Mouse (Mus musculus) limb, embryonic 12.5 days (tissue): ENCODE measurements around the gene Rnf216. TPM values are rescaled to one million over a fixed set of nuclear protein-coding genes. Genes with fewer than 3 reads are reported as not detected.

Source experiments
- ATAC-seq: fragments of 200-750 bp; cut with Nextera tagmentation; 2 replicates; pipeline ENCODE4 v1.8.0; 2017; ENCODE audit warnings: low read depth, moderate TSS enrichment; ENCODE audit not compliant: insufficient number of reproducible peaks, insufficient read depth, low FRiP score, low TSS enrichment
- H3K27ac ChIP-seq: fragments of 300-500 bp; sonication (generic); 2 replicates; pipeline ENCODE4 v1.5.1; 2016; ENCODE audit warnings: mild to moderate bottlenecking, moderate library complexity
- H3K27me3 ChIP-seq: fragments of 300-500 bp; sonication (generic); 2 replicates; pipeline ENCODE4 v1.6.1; 2016; ENCODE audit warnings: mild to moderate bottlenecking, moderate library complexity
- H3K36me3 ChIP-seq: fragments of 300-500 bp; sonication (generic); 2 replicates; pipeline ENCODE4 v1.6.1; 2016; ENCODE audit warnings: mild to moderate bottlenecking, moderate library complexity
- H3K4me1 ChIP-seq: fragments of 300-500 bp; sonication (generic); replicated peaks from 2 replicates; pipeline ENCODE4 v1.6.1; 2016
- H3K4me2 ChIP-seq: fragments of 300-500 bp; sonication (generic); 2 replicates; pipeline ENCODE4 v1.6.1; 2016; ENCODE audit warnings: mild to moderate bottlenecking, moderate library complexity
- H3K4me3 ChIP-seq: fragments of 300-500 bp; sonication (generic); replicated peaks from 2 replicates; pipeline ENCODE4 v1.5.1; 2016; ENCODE audit warnings: mild to moderate bottlenecking
- H3K9ac ChIP-seq: fragments of 300-500 bp; sonication (generic); replicated peaks from 2 replicates; pipeline ENCODE4 v1.6.1; 2016; ENCODE audit warnings: mild to moderate bottlenecking, moderate library complexity
- H3K9me3 ChIP-seq: fragments of 300-500 bp; sonication (generic); 2 replicates; pipeline ENCODE4 v1.6.1; 2016; ENCODE audit warnings: mild to moderate bottlenecking, moderate library complexity
- WGBS: fragments of 180-500 bp; shearing (Covaris S2); methylation state at CpG from one replicate; pipeline ENCODE4 v1.1.7; 2016; 5-methylcytosine and 5-hydroxymethylcytosine counted together
- polyA plus RNA-seq: library from polyadenylated mRNA; unstranded; fragments of >200 nt; fragmentation: Nextera tagmentation; extraction: Ambion mirVana; gene quantifications from 2 replicates; pipeline ENCODE4 v1.2.1, GENCODE M21; 2016

Rnf216 gene
- polyA plus RNA-seq, 1 experiment from 2014 or later: 60.1 TPM

- H3K9me3 ChIP-seq: no peaks in the 10 kb centered on the region
- peak; percentile 64 for ATAC-seq
- no peaks in the 10 kb centered on the region for H3K27me3 ChIP-seq
- 7% methylated on average over 44 of the region's 44 CpGs for WGBS
- peak within 1 kb of the TSS; percentile 98 for H3K4me2 ChIP-seq
- peaks cover 26% of the 10 kb centered on the region for H3K4me1 ChIP-seq
- peaks cover 13% of the 10 kb centered on the region for H3K36me3 ChIP-seq
- H3K4me3 ChIP-seq: peak within 1 kb of the TSS; percentile 99
- peak within 1 kb of the TSS; percentile 98 for H3K27ac ChIP-seq
- H3K9ac ChIP-seq: peak within 1 kb of the TSS; percentile 100
These were observed 152.9 kb downstream of the Rnf216 start, which contains the start of gene Fscn1 for GRCm38 (mm10) chr5:142959576-142960556. Gene Fscn1 (plus strand): TSS chr5:142960343.

DNA sequence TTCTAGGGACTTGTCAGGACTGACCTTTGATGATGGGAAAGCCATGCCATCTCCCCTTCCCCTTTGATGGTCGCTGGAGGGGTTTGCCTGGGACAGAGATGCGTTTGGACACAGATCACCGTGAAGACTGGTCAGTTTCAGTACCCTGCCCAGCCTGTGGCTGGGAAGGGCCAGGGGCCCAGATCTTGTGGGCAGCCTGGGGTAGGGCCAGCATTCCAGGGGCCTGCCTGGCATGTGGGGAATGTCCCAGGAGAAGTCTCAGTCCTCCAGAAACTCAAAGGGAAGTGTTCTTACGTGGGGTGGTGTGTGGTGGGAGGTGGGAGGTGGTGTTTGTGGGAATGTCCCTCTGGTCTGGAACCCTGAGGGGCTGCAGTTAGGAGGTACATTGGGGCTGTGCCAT, 153.6 kb downstream of the Rnf216 start:
- Histone ChIP-seq H3K4me1 (peaks cover 18% of the 10 kb centered on the region), H3K27me3 (no peaks in the 10 kb centered on the region), H3K9ac (no peak overlapping the region), H3K4me3 (no peak overlapping the region), H3K36me3 (peaks cover 5% of the 10 kb centered on the region), H3K9me3 (no peaks in the 10 kb centered on the region), H3K27ac (no peak overlapping the region), H3K4me2 (no peak overlapping the region)
- 55% methylated on average over 4 of the region's 4 CpGs for WGBS
- ATAC-seq: no peak

GRCm38 (mm10) chr5:142958464-142958863, 154.3 kb downstream of the Rnf216 start:
- H3K36me3 ChIP-seq: no peaks in the 10 kb centered on the region
- ATAC-seq: no peak
- H3K4me3 ChIP-seq: no peak overlapping the region
- H3K9ac ChIP-seq: no peak overlapping the region
- H3K27me3 ChIP-seq: no peaks in the 10 kb centered on the region
- peaks cover 12% of the 10 kb centered on the region for H3K4me1 ChIP-seq
- H3K4me2 ChIP-seq: no peak overlapping the region
- H3K27ac ChIP-seq: no peak overlapping the region
- H3K9me3 ChIP-seq: no peaks in the 10 kb centered on the region
- WGBS: 89% methylated on average over 14 of the region's 14 CpGs

- H3K4me1 ChIP-seq: peaks cover 7% of the 10 kb centered on the region
- H3K36me3 ChIP-seq: no peaks in the 10 kb centered on the region
- H3K27me3 ChIP-seq: no peaks in the 10 kb centered on the region
- ATAC-seq: no peak
- H3K4me2 ChIP-seq: no peak overlapping the region
- 65% methylated on average over 6 of the region's 6 CpGs for WGBS
- no peaks in the 10 kb centered on the region for H3K9me3 ChIP-seq
- no peak overlapping the region for H3K27ac ChIP-seq
- no peak overlapping the region for H3K4me3 ChIP-seq
- H3K9ac ChIP-seq: no peak overlapping the region
These were observed 155.7 kb downstream of the Rnf216 start for GRCm38 (mm10) chr5:142956956-142957703.

DNA sequence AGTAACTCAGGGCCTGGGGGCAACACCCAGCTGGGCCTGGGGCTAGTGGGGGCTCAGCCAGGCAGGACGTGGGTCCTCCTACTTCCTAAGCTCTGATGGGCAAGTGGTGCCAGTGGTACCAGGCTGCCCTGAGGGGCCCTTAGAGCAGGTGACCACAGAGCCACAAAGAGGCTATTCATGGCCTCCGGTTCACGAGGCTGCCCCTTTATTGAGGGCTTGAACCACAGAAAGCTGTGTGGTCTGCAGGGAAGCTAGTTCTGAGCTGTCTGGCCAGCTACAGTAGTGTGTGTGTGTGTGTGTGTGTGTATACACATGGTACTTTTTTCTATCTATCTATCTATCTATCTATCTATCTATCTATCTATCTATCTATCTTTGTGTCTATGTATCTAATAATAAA, 159.2 kb downstream of the Rnf216 start:
- Histone ChIP-seq H3K27me3 (no peaks in the 10 kb centered on the region), H3K4me2 (no peak overlapping the region), H3K4me1 (no peaks in the 10 kb centered on the region), H3K27ac (peak overlapping the region; percentile 8; the same call in 1 of the 2 replicates), H3K36me3 (no peaks in the 10 kb centered on the region), H3K9me3 (no peaks in the 10 kb centered on the region), H3K4me3 (no peak overlapping the region), H3K9ac (no peak overlapping the region)
- 75% methylated on average over 3 of the region's 3 CpGs for WGBS
- ATAC-seq: no peak

GRCm38 (mm10) chr5:142950405-142950804, 162.4 kb downstream of the Rnf216 start:
- Histone ChIP-seq H3K4me2 (no peak overlapping the region), H3K9me3 (no peaks in the 10 kb centered on the region), H3K9ac (no peak overlapping the region), H3K4me3 (no peak overlapping the region), H3K27me3 (no peaks in the 10 kb centered on the region), H3K27ac (no peak overlapping the region), H3K36me3 (no peaks in the 10 kb centered on the region), H3K4me1 (no peaks in the 10 kb centered on the region)
- WGBS: 87% methylated on average over 6 of the region's 6 CpGs
- no peak for ATAC-seq

DNA sequence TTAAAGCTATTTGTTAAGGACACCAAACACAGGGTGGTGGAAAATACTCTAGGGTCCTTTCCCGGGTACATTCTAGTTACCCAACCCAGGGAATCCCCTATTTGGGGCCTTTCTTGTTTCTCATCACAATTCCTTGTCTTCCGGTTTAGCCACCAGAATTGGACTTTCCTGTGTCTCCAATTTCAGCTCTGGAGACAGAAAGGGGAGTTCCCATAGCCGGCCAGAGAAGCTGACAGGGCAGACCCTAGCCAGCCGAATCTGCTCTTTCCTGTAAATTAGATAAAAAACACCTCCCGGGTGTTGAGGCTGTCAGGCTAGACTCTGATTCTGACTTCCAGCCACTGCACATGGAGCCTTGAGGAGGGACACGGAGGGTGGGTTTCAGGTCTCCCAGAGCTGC, 163.2 kb downstream of the Rnf216 start:
- WGBS: 36% methylated on average over 6 of the region's 6 CpGs
- Histone ChIP-seq H3K36me3 (no peaks in the 10 kb centered on the region), H3K4me2 (no peak overlapping the region), H3K27me3 (no peaks in the 10 kb centered on the region), H3K4me1 (no peaks in the 10 kb centered on the region), H3K4me3 (no peak overlapping the region), H3K9me3 (no peaks in the 10 kb centered on the region), H3K27ac (no peak overlapping the region), H3K9ac (no peak overlapping the region)
- no peak for ATAC-seq

DNA sequence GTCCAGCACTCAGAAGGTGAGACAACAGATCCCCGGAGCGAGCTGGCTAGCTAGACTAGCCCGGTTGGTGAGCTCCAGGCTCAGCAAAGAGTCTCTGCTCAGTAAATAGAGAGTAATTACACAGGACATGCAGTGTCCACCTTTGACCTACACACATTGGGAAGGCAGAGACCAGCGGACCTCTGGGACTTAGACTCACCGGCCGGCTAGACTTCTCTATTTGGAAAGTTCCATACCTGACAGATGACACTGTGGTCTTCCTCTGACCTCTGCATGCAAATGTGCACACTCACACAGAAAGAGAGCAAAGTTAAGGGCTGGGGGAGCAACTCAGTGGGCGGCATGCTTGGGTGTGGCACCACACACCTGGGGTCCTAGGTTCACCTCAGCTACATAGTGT, 165.3 kb downstream of the Rnf216 start:
- Histone ChIP-seq H3K27ac (no peak overlapping the region), H3K4me2 (no peak overlapping the region), H3K36me3 (no peaks in the 10 kb centered on the region), H3K9ac (no peak overlapping the region), H3K27me3 (no peaks in the 10 kb centered on the region), H3K4me1 (no peaks in the 10 kb centered on the region), H3K4me3 (no peak overlapping the region), H3K9me3 (no peaks in the 10 kb centered on the region)
- no peak for ATAC-seq
- WGBS: 83% methylated on average over 7 of the region's 7 CpGs

- Histone ChIP-seq H3K9ac (no peak overlapping the region), H3K9me3 (peaks cover 9% of the 10 kb centered on the region; the same call in 1 of the 2 replicates), H3K27ac (peak overlapping the region; percentile 62; the same call in 1 of the 2 replicates), H3K27me3 (no peaks in the 10 kb centered on the region), H3K4me2 (no peak overlapping the region), H3K4me3 (no peak overlapping the region), H3K4me1 (no peaks in the 10 kb centered on the region), H3K36me3 (no peaks in the 10 kb centered on the region)
- ATAC-seq: no peak; the same call in 1 of the 2 replicates
- 55% methylated on average over 8 of the region's 8 CpGs for WGBS
These were observed 167.7 kb downstream of the Rnf216 start for GRCm38 (mm10) chr5:142944979-142945682.
